Mouse (Mus musculus): ENCODE measurements around the gene Vill. TPM values are rescaled to one million over a fixed set of nuclear protein-coding genes. Genes with fewer than 3 reads are reported as not detected.

Gene Vill
- 33.2 TPM for polyA plus RNA-seq (2017; shearing (Covaris generic))

DNA sequence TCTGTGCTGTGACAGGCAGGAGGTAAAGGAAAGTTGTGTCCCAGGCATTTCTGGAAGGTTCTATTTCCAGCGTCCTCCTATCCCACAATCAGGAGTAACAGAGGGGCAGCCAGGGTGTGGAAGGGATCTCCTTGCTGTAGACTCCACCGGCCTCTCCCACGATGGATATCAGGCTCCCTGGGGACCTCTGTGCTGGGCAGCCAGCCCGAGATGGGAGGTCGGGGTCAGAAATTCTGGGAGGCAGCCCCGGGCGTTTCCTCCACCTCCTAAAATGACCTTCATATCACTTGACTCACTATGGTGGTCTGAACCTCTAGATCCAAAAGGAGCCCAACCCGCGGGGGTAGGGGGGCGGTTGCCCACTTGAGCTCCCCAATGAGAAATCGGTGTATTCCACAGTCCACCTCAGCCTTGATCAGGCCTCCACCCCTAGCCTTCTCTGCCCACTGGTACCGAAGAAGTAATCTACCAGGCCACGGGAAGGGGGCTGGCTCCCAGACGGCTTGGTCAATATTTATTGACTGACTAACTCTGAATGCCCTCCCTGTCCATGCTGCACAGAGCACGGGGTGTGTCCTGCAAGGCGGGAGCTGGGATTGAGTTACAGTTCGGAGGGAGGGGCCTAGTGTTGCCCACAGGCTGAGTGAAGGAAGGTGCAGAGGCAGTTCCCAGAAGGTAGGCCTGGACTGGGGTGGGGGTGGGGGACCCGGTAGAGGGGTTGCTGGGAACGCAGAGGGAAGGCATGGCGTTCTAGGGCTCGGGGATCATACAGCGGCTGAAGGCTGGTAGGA is at the start of gene Vill:
Vill (plus strand) TSS at position 625 of the 791 bp plus-strand sequence.

GRCm38 (mm10) chr9:119093419-119094295 is 41.1 kb downstream of the Vill start, which contains the start of gene Plcd1:
TSS of gene Plcd1 (minus strand) at chr9:119093502.

GRCm38 (mm10) chr9:119101992-119102782 is 49.6 kb downstream of the Vill start, which contains the start of gene Dlec1:
TSS of gene Dlec1 (plus strand) at chr9:119102478.

Other genes starting within 250 kb of the Vill start
- gene Ctdspl, start 126.3 kb upstream of the Vill start, polyA plus RNA-seq (2017; shearing (Covaris generic)) = 0.69 TPM
- gene Plcd1, start 40.7 kb downstream of the Vill start, polyA plus RNA-seq (2017; shearing (Covaris generic)) = 5.3 TPM
- gene Dlec1, start 49.7 kb downstream of the Vill start, polyA plus RNA-seq (2017; shearing (Covaris generic)) = 0.76 TPM
- not detected for gene Acaa1b, start 104.3 kb downstream of the Vill start, polyA plus RNA-seq (2017; shearing (Covaris generic))
- gene Gm47289, start 106.4 kb downstream of the Vill start, polyA plus RNA-seq (2017; shearing (Covaris generic)) = not detected
- not detected for gene Slc22a13, start 156.3 kb downstream of the Vill start, polyA plus RNA-seq (2017; shearing (Covaris generic))

All from inflammation-experienced regulatory T-cells, adult 16 weeks (primary cell).